Mouse (Mus musculus) ES-Bruce4 (cell line): ENCODE data around the gene Ankrd36.
"Not testable (repeated sequence)": the region's sequence is repeated elsewhere in the genome, so short reads cannot be mapped to it uniquely, and the experiment has no call there.

Source experiments
- CTCF ChIP-seq: IDR thresholded peaks from one replicate; pipeline ENCODE4 v1.8.1; 2011; ENCODE audit warnings: low read depth, low read length
- POLR2A ChIP-seq: IDR thresholded peaks from one replicate; pipeline ENCODE4 v1.8.1; 2011; ENCODE audit warnings: low read length; ENCODE audit not compliant: insufficient read depth

DNA sequence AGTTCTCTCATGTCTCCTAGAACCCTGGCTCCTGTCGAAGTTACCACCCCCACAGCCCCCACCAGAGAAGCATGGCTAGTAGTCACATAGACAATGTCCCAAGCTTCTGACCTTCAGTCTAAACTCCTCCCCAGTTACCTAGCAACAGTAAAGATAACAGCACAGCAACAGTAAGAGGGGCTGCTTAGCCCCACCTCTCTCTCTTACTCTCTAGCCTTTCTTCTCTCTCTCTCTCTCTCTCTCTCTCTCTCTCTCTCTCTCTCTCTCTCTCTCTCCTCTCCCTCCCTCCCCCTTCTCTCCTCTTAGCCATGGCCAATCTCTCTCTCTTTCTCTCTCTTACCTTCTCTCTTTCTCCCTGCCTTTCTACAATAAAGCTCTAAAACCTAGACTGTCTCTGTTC lies 42.4 kb downstream of the Ankrd36 start:
- not testable (repeated sequence) for TF ChIP-seq CTCF, POLR2A
